Mouse (Mus musculus): ENCODE data around the gene Rbp7.
"Not testable (repeated sequence)": the region's sequence is repeated elsewhere in the genome, so short reads cannot be mapped to it uniquely, and the experiment has no call there.

Gene Rbp7

GRCm38 (mm10) chr4:149454263-149454662, 515 bp downstream of the Rbp7 start:
- DNase-seq: no peak

DNA sequence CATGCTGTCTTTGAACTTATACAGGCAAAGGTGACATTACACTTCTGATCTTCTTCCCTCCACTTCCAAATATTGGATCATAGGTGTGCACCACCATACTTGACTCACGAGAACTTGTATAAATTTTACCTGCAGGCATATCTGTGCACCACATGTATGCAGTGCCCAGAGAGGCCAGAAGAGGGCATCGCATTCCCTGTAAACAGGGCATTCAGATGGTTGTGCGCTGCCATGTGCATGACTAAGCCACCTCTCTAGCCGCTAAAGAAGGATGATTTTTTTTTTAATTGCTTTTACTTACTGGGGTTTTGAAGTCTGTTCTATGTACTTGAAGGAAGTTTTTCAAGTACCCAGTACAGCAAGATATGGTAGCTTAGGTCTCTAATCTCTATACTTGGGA, 1.1 kb downstream of the Rbp7 start:
- peak; percentile 44 for DNase-seq

DNA sequence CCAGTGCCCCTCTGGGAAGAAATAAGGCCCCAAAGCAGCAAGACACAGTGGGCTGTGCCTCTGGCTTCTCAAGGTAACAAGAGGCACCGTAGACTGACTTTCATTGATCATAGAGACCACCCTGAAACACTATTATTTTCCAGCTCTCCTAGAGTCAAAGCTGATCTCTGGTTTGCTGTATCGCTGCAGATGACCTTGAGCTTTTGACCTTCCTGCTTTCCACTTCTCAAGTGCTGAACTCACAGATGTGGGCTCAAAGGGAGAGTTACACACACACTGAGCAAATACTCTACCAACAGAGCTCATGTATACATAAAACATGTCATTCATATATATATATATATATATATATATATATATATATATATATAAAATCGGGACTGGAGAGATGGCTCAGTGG, 4.1 kb downstream of the Rbp7 start:
- no peak for DNase-seq

- DNase-seq: no peak
These were observed 8.5 kb downstream of the Rbp7 start for GRCm38 (mm10) chr4:149446309-149446708.

GRCm38 (mm10) chr4:149445868-149446267, 8.9 kb downstream of the Rbp7 start:
- peak; percentile 37 for DNase-seq

DNA sequence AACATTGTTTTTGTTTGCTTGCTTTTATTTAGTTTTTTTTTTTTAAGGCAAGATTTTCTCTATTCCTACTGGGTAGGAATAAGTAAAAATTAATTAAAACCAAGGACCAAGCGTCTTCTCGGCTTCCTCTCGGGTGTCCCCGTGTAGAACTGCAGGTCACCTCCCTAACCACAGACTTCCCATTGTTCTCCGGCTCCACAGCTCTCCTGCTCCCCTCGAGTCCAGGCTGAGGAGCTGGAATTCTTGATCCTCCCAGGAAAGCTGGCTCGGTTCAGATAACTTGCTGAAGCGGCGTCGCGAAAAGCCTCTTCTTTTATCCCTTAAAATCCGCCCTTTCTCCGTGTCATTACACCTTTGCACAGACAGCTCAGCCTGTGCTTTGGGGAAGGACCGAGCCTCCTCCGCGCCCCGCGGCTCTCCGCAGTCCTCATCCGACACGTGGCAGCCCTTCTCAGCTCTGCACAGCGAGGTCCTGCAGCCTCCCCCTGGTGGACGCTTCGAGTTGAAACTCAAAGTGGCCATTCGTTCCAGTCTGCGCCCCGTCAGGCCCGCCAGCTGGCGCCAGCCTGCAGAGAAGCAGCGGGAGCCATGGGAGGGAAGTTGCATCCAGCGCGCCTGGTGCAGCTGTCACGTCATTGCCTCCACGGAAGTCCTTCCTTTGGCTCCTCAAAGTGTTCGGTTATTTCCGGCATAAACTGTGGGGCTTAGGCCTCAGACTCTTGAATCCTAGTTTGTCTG, 9.6 kb downstream of the Rbp7 start:
- peak; percentile 92 for DNase-seq

- no peak for DNase-seq
These were observed 10.3 kb downstream of the Rbp7 start for GRCm38 (mm10) chr4:149444465-149444864.

DNA sequence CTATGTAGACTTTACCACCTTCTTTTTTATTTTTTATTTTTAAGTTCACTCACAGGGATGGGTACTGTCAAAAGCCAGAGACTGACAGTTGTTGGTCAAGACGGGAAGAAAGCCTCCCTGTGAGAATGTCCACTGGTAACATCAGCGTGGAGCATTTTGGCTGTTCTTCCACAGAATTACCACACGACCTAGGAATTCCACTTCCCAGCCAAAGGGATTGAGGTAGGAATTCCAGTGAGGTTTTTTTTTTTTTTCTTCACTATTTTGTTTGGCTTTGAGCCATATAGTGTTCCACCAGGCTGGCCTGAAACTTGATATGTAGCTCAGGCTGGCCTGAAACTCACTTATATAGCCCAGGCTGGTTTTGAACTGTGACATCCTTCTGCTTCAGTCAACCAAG, 12.3 kb downstream of the Rbp7 start:
- no peak for DNase-seq

GRCm38 (mm10) chr4:149440576-149440975, 14.2 kb downstream of the Rbp7 start:
- no peak for DNase-seq

GRCm38 (mm10) chr4:149431887-149432286, 22.9 kb downstream of the Rbp7 start:
- DNase-seq: not testable (repeated sequence)

DNA sequence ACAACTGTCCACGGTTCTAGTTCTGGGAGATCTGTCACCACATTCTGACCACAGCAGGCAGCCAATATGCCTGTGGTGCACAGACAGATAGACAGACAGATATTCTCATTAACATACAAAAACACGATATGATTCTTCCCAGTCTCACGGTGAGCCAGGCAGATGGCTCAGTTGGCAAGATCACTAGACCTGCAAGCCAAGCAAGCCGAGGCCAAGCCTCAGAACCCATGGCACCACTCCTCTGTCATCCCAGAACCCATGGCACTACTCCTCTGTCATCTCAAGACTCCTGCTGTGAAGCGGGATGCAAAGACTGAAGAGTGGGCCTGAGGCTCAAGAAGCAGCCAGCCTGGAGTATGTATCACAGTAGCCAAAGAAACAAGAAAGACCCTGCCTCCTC, 25.2 kb downstream of the Rbp7 start:
- no peak for DNase-seq

DNA sequence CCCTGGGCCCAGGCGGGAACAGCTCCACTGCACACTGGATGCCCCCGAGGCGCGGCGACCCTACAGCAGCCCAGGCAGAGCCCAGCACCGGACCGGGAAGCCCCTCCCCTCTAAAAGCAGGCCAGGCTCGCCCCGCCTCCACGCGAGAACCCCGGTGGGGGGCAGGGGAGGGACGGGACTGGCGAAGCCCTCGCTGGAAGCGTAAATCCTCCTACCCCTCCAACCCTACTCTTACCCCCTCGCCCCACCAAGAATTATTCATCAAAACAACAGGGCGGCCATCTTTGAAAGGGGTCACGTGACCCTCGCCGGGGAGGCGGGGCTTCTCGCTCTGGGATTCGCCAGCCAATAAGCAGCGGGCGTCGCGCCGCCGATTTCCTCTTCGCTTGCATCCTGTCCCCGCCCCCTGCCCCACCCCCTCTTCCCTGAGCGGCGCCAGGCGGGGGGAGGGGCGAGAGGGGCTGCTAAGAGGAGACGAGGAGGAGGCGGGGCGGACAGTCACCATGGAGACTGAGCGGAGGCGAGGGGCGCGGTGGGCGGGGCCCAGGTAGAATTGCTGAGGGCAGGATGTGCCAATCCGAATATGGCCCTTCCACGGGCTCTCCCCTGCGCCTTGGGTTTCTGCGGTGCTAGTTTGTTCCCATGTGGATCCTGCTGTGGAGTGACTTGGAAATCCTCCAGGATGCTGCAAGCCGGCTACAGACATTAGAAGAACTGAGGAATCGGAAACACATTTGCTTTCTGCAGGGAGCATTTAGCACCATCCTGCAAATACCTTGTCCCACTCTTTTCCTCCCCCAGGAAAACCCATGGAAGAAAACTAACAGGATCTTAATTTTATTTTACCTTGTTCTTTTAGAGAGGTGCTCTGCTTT, 28.2 kb downstream of the Rbp7 start, which contains the start of gene Ube4b:
TSS of gene Ube4b (minus strand) at position 425 of the 875 bp plus-strand sequence.
- DNase-seq: peak; percentile 97

DNA sequence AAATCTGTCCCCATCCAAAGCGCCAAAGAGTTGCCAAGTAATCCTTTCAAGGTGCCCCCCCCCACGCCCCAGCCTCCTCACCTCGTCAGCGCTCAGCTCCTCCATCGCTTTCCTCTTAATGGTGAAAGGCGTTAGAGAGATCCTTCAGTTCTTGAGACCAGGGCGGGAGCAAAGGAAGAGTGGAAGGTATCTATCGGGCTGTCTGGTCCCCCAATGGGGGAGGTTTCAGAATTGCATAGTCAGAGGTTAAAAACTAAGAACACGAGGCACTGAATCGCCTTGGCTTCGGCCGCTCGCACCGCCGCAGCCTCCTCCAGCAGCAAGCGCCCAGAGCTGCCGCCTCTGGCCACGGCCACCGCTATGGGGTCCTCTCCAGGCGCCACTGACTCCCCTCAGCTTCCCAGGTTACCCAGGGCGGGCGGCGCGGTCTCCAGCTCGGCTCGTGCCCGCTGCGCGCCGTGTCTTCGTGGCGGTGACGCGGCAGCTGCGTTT, 28.9 kb downstream of the Rbp7 start:
- DNase-seq: peak; percentile 30

DNA sequence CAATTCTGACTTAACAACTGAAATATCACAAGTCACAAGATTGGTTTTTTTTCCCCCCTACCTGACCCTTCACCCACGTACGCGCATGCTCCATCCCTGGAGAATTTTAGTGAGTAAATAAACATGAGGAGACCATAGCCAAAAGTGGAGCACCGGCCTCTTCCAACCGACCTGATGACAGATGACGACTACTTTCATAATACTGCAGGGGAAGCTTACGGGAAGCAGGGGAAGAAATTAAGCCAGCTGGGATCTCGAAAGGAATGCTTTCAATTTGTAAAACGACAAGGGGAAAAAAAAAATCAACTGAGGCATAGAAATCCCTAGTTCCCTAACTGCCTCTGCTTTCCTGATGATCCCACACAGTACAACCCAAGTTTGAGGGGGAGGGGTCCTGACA, 30.0 kb downstream of the Rbp7 start:
- no peak for DNase-seq

DNA sequence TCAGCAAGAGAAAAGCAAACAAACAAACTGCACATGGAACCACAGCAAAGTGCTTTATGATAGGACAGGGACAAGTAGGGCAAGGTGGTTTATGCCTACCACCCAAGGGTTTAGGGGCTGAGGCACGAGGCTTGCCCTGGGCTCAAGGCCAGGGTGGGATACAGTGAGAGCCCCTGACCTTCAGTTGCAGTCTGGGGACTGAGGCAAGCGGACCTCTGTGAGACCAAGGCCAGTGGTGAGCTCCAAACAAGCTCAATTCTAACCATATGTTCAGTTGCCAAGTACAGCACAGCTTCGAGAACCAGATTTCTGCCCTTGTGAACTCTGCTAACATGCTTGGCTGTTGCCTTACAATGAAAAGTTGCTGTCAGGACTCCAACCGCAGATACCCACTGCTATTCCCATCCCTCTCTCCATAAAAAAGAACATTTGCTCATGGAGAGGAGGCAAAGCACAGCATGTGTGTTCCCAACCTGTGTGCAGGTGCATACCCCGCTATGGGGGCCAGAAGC, 36.9 kb downstream of the Rbp7 start:
- DNase-seq: no peak

GRCm38 (mm10) chr4:149416986-149417385, 37.8 kb downstream of the Rbp7 start:
- DNase-seq: no peak

DNA sequence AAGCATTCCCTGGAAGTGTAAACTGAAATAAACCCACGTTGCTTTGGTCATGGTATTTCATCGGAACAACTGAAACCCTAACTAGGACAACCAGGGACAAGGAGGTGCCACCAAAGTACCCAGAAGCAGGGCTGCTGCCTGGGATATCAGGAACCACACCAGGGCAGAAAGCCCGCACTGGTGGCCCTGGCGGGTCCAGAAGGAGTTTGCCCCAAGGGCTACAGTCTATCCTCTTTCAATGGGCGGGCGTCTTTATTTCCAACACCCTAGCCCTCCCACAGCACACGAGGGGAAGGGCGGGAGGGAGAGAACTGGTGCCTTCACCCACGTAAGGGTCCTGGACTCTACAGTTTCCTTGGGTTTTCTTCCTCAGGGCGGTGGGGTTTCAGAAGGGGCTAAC, 38.4 kb downstream of the Rbp7 start:
- DNase-seq: no peak

- no peak for DNase-seq
These were observed 39.1 kb downstream of the Rbp7 start for GRCm38 (mm10) chr4:149415651-149416169.

- DNase-seq: no peak
These were observed 40.5 kb downstream of the Rbp7 start for GRCm38 (mm10) chr4:149414259-149414658.

DNA sequence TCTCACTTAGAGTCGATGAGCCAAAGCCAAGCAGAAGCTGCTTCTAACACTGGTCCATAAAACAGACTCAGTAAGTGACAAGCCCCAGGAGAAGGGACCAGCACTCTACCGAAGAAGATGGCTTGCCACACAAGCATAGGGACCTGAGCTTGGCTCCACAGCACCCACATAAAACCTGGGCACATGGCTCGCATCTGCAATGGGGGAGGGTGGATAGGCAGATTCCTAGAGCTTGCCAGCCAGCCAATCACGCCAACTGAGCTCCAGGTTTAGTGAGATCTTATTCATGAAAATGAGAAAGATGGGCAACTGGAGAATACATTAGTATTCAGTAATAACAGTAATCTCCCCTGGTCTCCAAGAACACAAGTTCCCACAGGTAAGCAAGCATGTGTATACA, 45.0 kb downstream of the Rbp7 start:
- DNase-seq: no peak

GRCm38 (mm10) chr4:149408331-149408730, 46.4 kb downstream of the Rbp7 start:
- DNase-seq: no peak

- no peak for DNase-seq
These were observed 47.3 kb downstream of the Rbp7 start for GRCm38 (mm10) chr4:149407461-149407860.

DNA sequence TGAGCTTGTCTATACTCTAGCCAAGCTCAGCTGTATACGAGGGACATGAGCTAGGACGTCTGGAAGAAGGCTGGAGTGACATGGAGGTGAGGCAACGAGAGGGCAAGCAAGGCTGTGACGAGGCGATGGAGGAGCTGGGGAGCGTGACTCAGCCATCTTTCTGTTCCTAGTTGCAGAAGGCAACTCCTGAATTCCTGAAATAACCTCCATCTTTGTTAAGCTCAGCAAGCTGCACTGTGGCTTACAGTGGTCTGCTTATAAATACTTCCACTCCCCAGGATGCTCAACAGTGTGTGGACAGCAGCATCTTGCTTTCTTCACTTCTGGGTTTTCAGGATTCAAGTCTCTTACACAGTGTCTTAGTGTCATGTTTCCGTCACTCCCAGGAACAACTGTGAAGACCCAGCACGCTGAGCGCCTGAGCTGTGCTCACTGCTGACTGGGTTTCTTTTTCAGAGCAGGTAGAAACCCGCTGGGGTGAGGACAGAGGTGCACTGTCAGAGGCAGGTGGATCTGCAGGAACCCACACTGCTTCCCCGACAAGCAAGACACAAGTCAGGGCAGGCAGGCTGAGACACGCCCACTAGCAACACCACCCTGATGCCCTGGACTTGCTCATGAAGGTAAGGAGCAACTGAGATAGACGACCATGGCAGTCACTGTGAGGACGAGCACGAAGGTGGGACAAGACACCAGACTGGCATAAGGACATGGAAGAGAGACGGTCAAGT, 48.9 kb downstream of the Rbp7 start:
- no peak for DNase-seq
